Mouse (Mus musculus): Measurements from ENCODE around the gene Olfr1039. TPM values are rescaled to one million over a fixed set of nuclear protein-coding genes. Genes with fewer than 3 reads are reported as not detected.

The Olfr1039 gene
- not detected in 2 replicates for polyA plus RNA-seq (2021; fragmentation: Nextera tagmentation)
- long read RNA-seq, experiment 1 = 0 reads
- long read RNA-seq, experiment 2 = 0 reads

GRCm38 (mm10) chr2:86135828-86136227 is at the start of gene Olfr1039:
Gene Olfr1039 (minus strand): TSS chr2:86135928.

GRCm38 (mm10) chr2:86177720-86178119 is 42.0 kb upstream of the Olfr1039 start, which contains the start of gene Olfr1044:
Gene Olfr1044 (minus strand): TSS chr2:86177820.

DNA sequence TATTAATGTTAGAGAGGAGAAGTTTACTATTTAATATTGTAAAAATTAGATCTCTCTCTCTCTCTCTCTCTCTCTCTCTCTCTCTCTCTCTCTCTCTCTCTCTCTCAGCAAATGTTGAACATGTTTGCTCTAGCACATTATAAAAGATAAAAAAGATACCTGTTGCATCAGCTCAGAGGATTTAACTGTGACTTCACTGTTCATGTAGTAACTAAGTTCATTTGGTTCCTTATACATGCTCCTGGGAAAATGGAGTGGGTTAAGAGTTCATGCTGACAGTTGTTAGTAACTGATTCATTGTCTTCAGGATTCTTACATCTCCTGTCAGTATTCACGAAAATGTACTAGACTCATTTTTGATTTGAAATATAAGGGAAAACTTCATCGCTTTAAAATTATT is 31.7 kb upstream of the Olfr1039 start, which contains the start of gene Olfr1043:
Gene Olfr1043 (minus strand): TSS at position 101 of the 400 bp plus-strand sequence.

DNA sequence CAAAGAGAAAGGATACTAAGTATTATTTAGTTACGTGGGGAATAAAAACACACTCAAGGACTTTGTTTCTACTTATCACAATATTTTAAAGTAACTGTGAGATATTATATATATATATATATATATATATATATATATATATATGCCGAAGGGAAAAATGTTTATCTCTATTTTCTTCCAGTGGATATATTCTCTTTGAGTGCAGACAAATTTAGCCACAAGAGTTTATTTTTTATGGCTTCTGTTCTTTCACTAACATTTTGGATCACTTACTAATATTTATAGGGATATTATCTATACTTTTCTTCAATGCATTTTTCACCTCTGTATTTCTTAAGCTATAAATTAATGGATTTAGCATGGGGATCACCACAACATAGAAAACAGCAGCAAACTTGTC is 26.0 kb upstream of the Olfr1039 start, which contains the start of gene Olfr1042:
Gene Olfr1042 (minus strand): TSS at position 101 of the 400 bp plus-strand sequence.

GRCm38 (mm10) chr2:86146632-86147031 is 10.9 kb upstream of the Olfr1039 start, which contains the start of gene Olfr1040:
Gene Olfr1040 (minus strand): TSS chr2:86146732.

DNA sequence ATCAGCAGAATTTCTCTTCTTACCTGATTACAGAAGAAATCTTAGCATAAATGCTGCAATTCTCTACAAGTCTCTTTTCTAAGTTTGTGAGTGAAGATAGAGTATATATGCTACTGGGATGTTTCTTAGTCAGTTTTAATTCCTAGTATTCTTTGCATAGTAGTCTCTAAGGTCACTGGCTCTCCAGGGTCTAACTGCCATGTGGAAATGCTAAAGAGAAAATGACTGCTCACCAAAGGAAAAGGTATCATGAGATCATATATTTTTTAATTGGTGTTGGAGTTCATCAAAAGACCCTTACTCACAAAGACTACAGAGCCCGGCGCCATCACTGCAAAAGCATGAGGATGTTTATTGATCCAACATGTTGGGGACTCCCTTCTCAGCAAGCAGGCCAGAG is 48.4 kb downstream of the Olfr1039 start, which contains the start of gene Olfr1037:
Gene Olfr1037 (minus strand): TSS at position 101 of the 400 bp plus-strand sequence.

Other genes with a start within 250 kb of the Olfr1039 start
- gene Olfr1024, start 230.9 kb downstream of the Olfr1039 start, polyA plus RNA-seq (2021; fragmentation: Nextera tagmentation) = not detected in 2 replicates
- not detected in 2 replicates for gene Olfr1025-ps1, start 220.7 kb downstream of the Olfr1039 start, polyA plus RNA-seq (2021; fragmentation: Nextera tagmentation)
- gene Olfr1026, start 214.4 kb downstream of the Olfr1039 start, polyA plus RNA-seq (2021; fragmentation: Nextera tagmentation) = not detected in 2 replicates
- gene Olfr1028, start 185.5 kb downstream of the Olfr1039 start, polyA plus RNA-seq (2021; fragmentation: Nextera tagmentation) = not detected in 2 replicates
- gene Olfr1029, start 162.0 kb downstream of the Olfr1039 start, polyA plus RNA-seq (2021; fragmentation: Nextera tagmentation) = not detected in 2 replicates
- not detected in 2 replicates for gene Olfr1030, start 156.7 kb downstream of the Olfr1039 start, polyA plus RNA-seq (2021; fragmentation: Nextera tagmentation)
- gene Olfr1031, start 145.6 kb downstream of the Olfr1039 start, polyA plus RNA-seq (2021; fragmentation: Nextera tagmentation) = not detected in 2 replicates
- not detected in 2 replicates for gene Olfr1032, start 130.4 kb downstream of the Olfr1039 start, polyA plus RNA-seq (2021; fragmentation: Nextera tagmentation)
- not detected in 2 replicates for gene Olfr1033, start 115.3 kb downstream of the Olfr1039 start, polyA plus RNA-seq (2021; fragmentation: Nextera tagmentation)
- not detected in 2 replicates for gene Olfr1034, start 90.1 kb downstream of the Olfr1039 start, polyA plus RNA-seq (2021; fragmentation: Nextera tagmentation)
- gene Olfr1036, start 61.9 kb downstream of the Olfr1039 start, polyA plus RNA-seq (2021; fragmentation: Nextera tagmentation) = not detected in 2 replicates
- not detected in 2 replicates for gene Olfr1037, start 48.5 kb downstream of the Olfr1039 start, polyA plus RNA-seq (2021; fragmentation: Nextera tagmentation)
- gene Olfr1040, start 10.8 kb upstream of the Olfr1039 start, polyA plus RNA-seq (2021; fragmentation: Nextera tagmentation) = not detected in 2 replicates
- gene Olfr1042, start 25.9 kb upstream of the Olfr1039 start, polyA plus RNA-seq (2021; fragmentation: Nextera tagmentation) = not detected in 2 replicates
- gene Olfr1043, start 31.6 kb upstream of the Olfr1039 start, polyA plus RNA-seq (2021; fragmentation: Nextera tagmentation) = not detected in 2 replicates
- not detected in 2 replicates for gene Olfr1044, start 41.9 kb upstream of the Olfr1039 start, polyA plus RNA-seq (2021; fragmentation: Nextera tagmentation)
- gene Olfr52, start 49.8 kb upstream of the Olfr1039 start, polyA plus RNA-seq (2021; fragmentation: Nextera tagmentation) = not detected in 2 replicates
- not detected in 2 replicates for gene Olfr1045, start 67.1 kb upstream of the Olfr1039 start, polyA plus RNA-seq (2021; fragmentation: Nextera tagmentation)
- gene Olfr1046, start 83.4 kb upstream of the Olfr1039 start, polyA plus RNA-seq (2021; fragmentation: Nextera tagmentation) = not detected in 2 replicates
- not detected in 2 replicates for gene Olfr1047, start 95.5 kb upstream of the Olfr1039 start, polyA plus RNA-seq (2021; fragmentation: Nextera tagmentation)
- gene Olfr1048, start 104.4 kb upstream of the Olfr1039 start, polyA plus RNA-seq (2021; fragmentation: Nextera tagmentation) = not detected in 2 replicates
- gene Olfr1049, start 122.4 kb upstream of the Olfr1039 start, polyA plus RNA-seq (2021; fragmentation: Nextera tagmentation) = not detected in 2 replicates
- not detected in 2 replicates for gene Olfr1051, start 143.2 kb upstream of the Olfr1039 start, polyA plus RNA-seq (2021; fragmentation: Nextera tagmentation)
- not detected in 2 replicates for gene Olfr1052, start 156.5 kb upstream of the Olfr1039 start, polyA plus RNA-seq (2021; fragmentation: Nextera tagmentation)
- not detected in 2 replicates for gene Olfr1053, start 179.4 kb upstream of the Olfr1039 start, polyA plus RNA-seq (2021; fragmentation: Nextera tagmentation)
- not detected in 2 replicates for gene Olfr1054, start 199.5 kb upstream of the Olfr1039 start, polyA plus RNA-seq (2021; fragmentation: Nextera tagmentation)
- not detected in 2 replicates for gene Olfr1055, start 214.4 kb upstream of the Olfr1039 start, polyA plus RNA-seq (2021; fragmentation: Nextera tagmentation)
- not detected in 2 replicates for gene Olfr1056, start 226.5 kb upstream of the Olfr1039 start, polyA plus RNA-seq (2021; fragmentation: Nextera tagmentation)
- gene Olfr1057, start 242.5 kb upstream of the Olfr1039 start, polyA plus RNA-seq (2021; fragmentation: Nextera tagmentation) = not detected in 2 replicates